Comparison of ENCODE assay signal across 10 mouse cellular contexts in the genomic region with DNA sequence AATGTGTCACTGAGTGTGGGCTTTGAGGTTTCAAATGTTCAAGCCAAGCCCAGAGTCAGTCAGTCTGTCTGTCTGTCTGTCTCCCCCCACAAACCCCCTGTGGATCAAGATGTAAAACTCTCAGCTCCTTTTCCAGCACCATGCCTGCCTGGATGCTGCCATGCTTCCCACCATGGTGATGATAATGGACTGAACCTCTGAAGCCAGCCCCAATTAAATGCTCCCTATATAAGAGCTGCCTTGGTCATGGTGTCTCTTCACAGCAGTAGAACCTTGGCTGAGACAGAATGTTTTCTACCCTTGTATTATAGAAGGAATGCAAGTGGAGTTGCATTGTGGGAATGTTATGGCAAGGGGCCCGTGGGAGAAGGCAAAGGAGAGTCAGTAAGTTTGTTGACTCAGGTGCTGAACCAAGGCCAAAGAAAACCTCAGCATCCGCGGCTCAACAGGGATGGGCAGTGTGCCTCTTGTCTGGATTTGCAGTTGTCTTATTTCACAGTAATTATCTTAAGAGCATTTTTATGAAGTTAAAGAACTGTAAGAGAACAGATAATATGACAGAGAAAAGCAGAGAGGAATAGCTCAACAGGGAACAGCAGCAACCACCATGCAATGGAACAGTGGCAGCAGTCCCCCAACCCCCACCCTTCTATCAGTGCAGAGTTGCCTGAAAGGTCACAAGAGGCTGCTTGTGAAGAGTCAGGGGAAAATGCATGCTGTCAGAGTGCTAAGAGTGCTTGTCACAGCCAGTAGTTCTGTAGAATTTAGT. TPM values are rescaled to one million over a fixed set of nuclear protein-coding genes. Genes with fewer than 3 reads are reported as not detected.
DNase-seq lines count a peak whose midpoint lies in the region; ATAC-seq and TF ChIP-seq lines count a peak whose summit lies in the region.
"Had no signal": no experiment of that assay in that cellular context is flagged by ENCODE, and none has a peak within 500 bp of the region (broad histone marks: within the 10 kb centered on the region; RNA-seq: fewer than 3 reads in every experiment).

No protein-coding gene starts in this region.

- no peak overlapping the region for H3K9ac ChIP-seq in limb, embryonic 13.5 days
- H3K9ac ChIP-seq in heart, embryonic 12.5 days: no peak overlapping the region
- H3K9ac ChIP-seq: neural tube, embryonic 12.5 days had no signal

- H3ac ChIP-seq in myocyte (ENCODE audit: control insufficient read depth, insufficient read length): no peak overlapping the region

- H3K79me2 ChIP-seq in myocyte (ENCODE audit: control insufficient read depth, insufficient read depth): no peaks in the 10 kb centered on the region

- 0 out of 2 replicates have a peak overlapping the region, but pooled peaks have one; percentile 17 for H3K27ac ChIP-seq in cerebellum, adult 2 months (ENCODE audit: insufficient read depth, low read length)
- H3K27ac ChIP-seq in limb, embryonic 13.5 days: peak overlapping the region; percentile 22; the same call in 1 of the 2 replicates
- H3K27ac ChIP-seq in limb, embryonic 10.5 days: no peak overlapping the region
- H3K27ac ChIP-seq in heart, embryonic 12.5 days (ENCODE audit: poor library complexity, severe bottlenecking): peak overlapping the region; percentile 77
- H3K27ac ChIP-seq: neural tube, embryonic 12.5 days had no signal

- H3K4me1 ChIP-seq in cerebellum, adult 2 months (ENCODE audit: control insufficient read depth, insufficient read depth, low read length): peaks cover 10% of the 10 kb centered on the region; the same call in 1 of the 2 replicates
- H3K4me1 ChIP-seq in limb, embryonic 13.5 days: peaks cover 10% of the 10 kb centered on the region
- H3K4me1 ChIP-seq in limb, embryonic 10.5 days: peaks cover 12% of the 10 kb centered on the region
- H3K4me1 ChIP-seq in heart, embryonic 12.5 days (replicated peaks): peaks cover 9% of the 10 kb centered on the region
- H3K4me1 ChIP-seq: neural tube, embryonic 12.5 days had no signal

- no peak for TF ChIP-seq CTCF in cerebellum, adult 2 months (IDR thresholded peaks at IDR 0.05; ENCODE audit: borderline replicate concordance, insufficient read depth, low read depth, low read length)

- WGBS in cerebellum, adult 2 months: 10% methylated on average over 3 of the region's 3 CpGs
- 65% methylated on average over 3 of the region's 3 CpGs for WGBS in limb, embryonic 13.5 days
- WGBS in limb, embryonic 10.5 days: 80% methylated on average over 3 of the region's 3 CpGs
- WGBS in heart, embryonic 12.5 days: 45% methylated on average over 3 of the region's 3 CpGs

- no peak overlapping the region for H3K4me3 ChIP-seq in cerebellum, adult 2 months (replicated peaks; ENCODE audit: insufficient read depth, low read depth, low read length)
- no peak overlapping the region for H3K4me3 ChIP-seq in limb, embryonic 13.5 days
- no peak overlapping the region for H3K4me3 ChIP-seq in limb, embryonic 10.5 days
- no peak overlapping the region for H3K4me3 ChIP-seq in heart, embryonic 12.5 days
- H3K4me3 ChIP-seq in myocyte: no peak overlapping the region
- H3K4me3 ChIP-seq: neural tube, embryonic 12.5 days had no signal

- no peaks in the 10 kb centered on the region for H3K27me3 ChIP-seq in cerebellum, adult 2 months (ENCODE audit: control insufficient read depth, insufficient read depth, low read length)
- no peaks in the 10 kb centered on the region for H3K27me3 ChIP-seq in limb, embryonic 13.5 days
- no peaks in the 10 kb centered on the region for H3K27me3 ChIP-seq in limb, embryonic 10.5 days (ENCODE audit: low read depth, poor library complexity, severe bottlenecking)
- H3K27me3 ChIP-seq in heart, embryonic 12.5 days (replicated peaks): no peaks in the 10 kb centered on the region
- H3K27me3 ChIP-seq in myocyte (ENCODE audit: control insufficient read depth, insufficient read depth, insufficient read length): no peaks in the 10 kb centered on the region
- H3K27me3 ChIP-seq: neural tube, embryonic 12.5 days had no signal

- no peaks in the 10 kb centered on the region for H3K9me3 ChIP-seq in limb, embryonic 13.5 days
- no peaks in the 10 kb centered on the region for H3K9me3 ChIP-seq in limb, embryonic 10.5 days (replicated peaks)
- H3K9me3 ChIP-seq in heart, embryonic 12.5 days (replicated peaks): no peaks in the 10 kb centered on the region
- H3K9me3 ChIP-seq: neural tube, embryonic 12.5 days had no signal

- DNase-seq in cerebellum, adult 2 months: peak in 1 of 2 experiments; percentile 34
- DNase-seq in cerebellum, postnatal 14 days: no peak
- no peak for DNase-seq in limb, embryonic 10.5 days (ENCODE audit: low spot score)
- no peak for DNase-seq in spleen, postnatal 10 days (ENCODE audit: low spot score in 2 of 2)
- no peak for DNase-seq in layer of hippocampus, adult 11-12 months (ENCODE audit: low spot score)
- DNase-seq: left cerebral cortex, postnatal 4 days had no signal

- ATAC-seq in limb, embryonic 13.5 days (ENCODE audit: low FRiP score, low read depth): no peak
- ATAC-seq in heart, embryonic 12.5 days (ENCODE audit: insufficient number of reproducible peaks, low FRiP score): peak; percentile 82

- no peak overlapping the region for H3K4me2 ChIP-seq in limb, embryonic 13.5 days (replicated peaks)
- H3K4me2 ChIP-seq in heart, embryonic 12.5 days: no peak overlapping the region
- H3K4me2 ChIP-seq in myocyte (ENCODE audit: low read depth): peak overlapping the region; percentile 53
- H3K4me2 ChIP-seq: neural tube, embryonic 12.5 days had no signal

- TF ChIP-seq POLR2A in cerebellum, adult 2 months (IDR thresholded peaks at IDR 0.05; ENCODE audit: borderline replicate concordance, insufficient read depth, low read length): no peak
- TF ChIP-seq POLR2A in myocyte (IDR thresholded peaks at IDR 0.05; ENCODE audit: insufficient read length, low read depth): no peak

- H3K36me3 ChIP-seq in limb, embryonic 13.5 days: no peaks in the 10 kb centered on the region
- H3K36me3 ChIP-seq in limb, embryonic 10.5 days: no peaks in the 10 kb centered on the region
- H3K36me3 ChIP-seq in heart, embryonic 12.5 days: no peaks in the 10 kb centered on the region
- H3K36me3 ChIP-seq in myocyte (ENCODE audit: control insufficient read depth, insufficient read depth): no peaks in the 10 kb centered on the region
- H3K36me3 ChIP-seq: neural tube, embryonic 12.5 days had no signal

TF ChIP-seq in myocyte, 11 proteins besides CTCF, POLR2A, EP300 and RAD21:
- TF ChIP-seq MYOG (IDR thresholded peaks at IDR 0.05; ENCODE audit: control insufficient read depth in 1 of 3, insufficient read depth in 1 of 3, insufficient read length in 2 of 3, low read depth in 2 of 3) (no peak), USF1 (IDR thresholded peaks at IDR 0.05; ENCODE audit: low read depth) (no peak), TCF3 (IDR thresholded peaks at IDR 0.05; ENCODE audit: insufficient read length, low read depth) (no peak), MYOD1 (IDR thresholded peaks at IDR 0.05; ENCODE audit: control insufficient read depth in 1 of 3, insufficient read length in 2 of 3, low read depth in 2 of 3) (no peak), E2F4 (IDR thresholded peaks at IDR 0.05; ENCODE audit: insufficient read depth) (no peak), CEBPB (IDR thresholded peaks at IDR 0.05; ENCODE audit: insufficient read depth, poor library complexity, severe bottlenecking) (no peak), TCF12 (IDR thresholded peaks at IDR 0.05; ENCODE audit: insufficient read depth, poor library complexity, severe bottlenecking) (no peak), REST (IDR thresholded peaks at IDR 0.05; ENCODE audit: insufficient read depth, insufficient read length) (no peak), MAX (IDR thresholded peaks at IDR 0.05; ENCODE audit: low read depth) (no peak), SRF (IDR thresholded peaks at IDR 0.05; ENCODE audit: control insufficient read depth, insufficient read length, low read depth) (no peak), POLR2AphosphoS2 (IDR thresholded peaks at IDR 0.05; ENCODE audit: insufficient read length, low read depth) (no peak)

RNA-seq across cellular contexts. Expression of a gene that starts 56.5 kb away (rescaled TPM):
- polyA plus RNA-seq in cerebellum, adult 2 months (2012; rRNA removed): 67.7 and 76.9 TPM in 2 replicates
- 38.3 and 40.3 TPM in 2 replicates for polyA plus RNA-seq in limb, embryonic 13.5 days (2015; fragmentation: Nextera tagmentation; extraction: Ambion mirVana)
- 19.7 and 26.3 TPM in 2 replicates for polyA plus RNA-seq in limb, embryonic 10.5 days (2016; fragmentation: Nextera tagmentation; extraction: Ambion mirVana)
- polyA plus RNA-seq in heart, embryonic 12.5 days (2016; fragmentation: Nextera tagmentation; extraction: Ambion mirVana): 27.8 and 28.6 TPM in 2 replicates
- 9.7 TPM for polyA plus RNA-seq in myocyte (2012; fragmentation: generic; extraction: Trizol)

RNA-seq across cellular contexts. Expression of a gene that starts 56.6 kb away (rescaled TPM):
- 5.3 and 5.4 TPM in 2 replicates for polyA plus RNA-seq in cerebellum, adult 2 months (2012; rRNA removed)
- polyA plus RNA-seq in limb, embryonic 13.5 days (2015; fragmentation: Nextera tagmentation; extraction: Ambion mirVana): 24.9 and 25.0 TPM in 2 replicates
- 19.6 and 25.9 TPM in 2 replicates for polyA plus RNA-seq in limb, embryonic 10.5 days (2016; fragmentation: Nextera tagmentation; extraction: Ambion mirVana)
- 19.3 and 21.8 TPM in 2 replicates for polyA plus RNA-seq in heart, embryonic 12.5 days (2016; fragmentation: Nextera tagmentation; extraction: Ambion mirVana)
- 3.3 TPM for polyA plus RNA-seq in myocyte (2012; fragmentation: generic; extraction: Trizol)
